Mouse (Mus musculus): ENCODE data around the gene Lactb. TPM values are rescaled to one million over a fixed set of nuclear protein-coding genes. Genes with fewer than 3 reads are reported as not detected.

Lactb gene
- polyA plus RNA-seq, 1 experiment = 6.6 TPM

- H3K79me2 ChIP-seq (ENCODE audit: control insufficient read depth, insufficient read depth) = peaks cover 17% of the 10 kb centered on the region
- TF ChIP-seq E2F4 (IDR thresholded peaks at IDR 0.05; ENCODE audit: insufficient read depth) (no peak), CEBPB (IDR thresholded peaks at IDR 0.05; ENCODE audit: insufficient read depth, poor library complexity, severe bottlenecking) (no peak), SRF (IDR thresholded peaks at IDR 0.05; ENCODE audit: control insufficient read depth, insufficient read length, low read depth) (no peak), MAX (IDR thresholded peaks at IDR 0.05; ENCODE audit: low read depth) (no peak), POLR2AphosphoS2 (IDR thresholded peaks at IDR 0.05; ENCODE audit: insufficient read length, low read depth) (no peak), MYOG (IDR thresholded peaks at IDR 0.05; ENCODE audit: control insufficient read depth in 1 of 3, insufficient read depth in 1 of 3, insufficient read length in 2 of 3, low read depth in 2 of 3) (no peak), MYOD1 (IDR thresholded peaks at IDR 0.05; ENCODE audit: control insufficient read depth in 1 of 3, insufficient read length in 2 of 3, low read depth in 2 of 3) (no peak), TCF3 (IDR thresholded peaks at IDR 0.05; ENCODE audit: insufficient read length, low read depth) (no peak), POLR2A (IDR thresholded peaks at IDR 0.05; ENCODE audit: insufficient read length, low read depth) (no peak), REST (IDR thresholded peaks at IDR 0.05; ENCODE audit: insufficient read depth, insufficient read length) (no peak), USF1 (IDR thresholded peaks at IDR 0.05; ENCODE audit: low read depth) (no peak)
- no peaks in the 10 kb centered on the region for H3K27me3 ChIP-seq (ENCODE audit: control insufficient read depth, insufficient read depth, insufficient read length)
- H3K4me3 ChIP-seq = no peak overlapping the region
- no peak overlapping the region for H3K4me2 ChIP-seq (ENCODE audit: low read depth)
- no peaks in the 10 kb centered on the region for H3K36me3 ChIP-seq (ENCODE audit: control insufficient read depth, insufficient read depth)
- no peak overlapping the region for H3ac ChIP-seq (ENCODE audit: control insufficient read depth, insufficient read length)
Measured at GRCm38 (mm10) chr9:66909922-66910321, 65.4 kb downstream of the Lactb start.

- Histone ChIP-seq H3K4me3 (no peak overlapping the region), H3K36me3 (ENCODE audit: control insufficient read depth, insufficient read depth) (no peaks in the 10 kb centered on the region), H3ac (ENCODE audit: control insufficient read depth, insufficient read length) (no peak overlapping the region), H3K4me2 (ENCODE audit: low read depth) (no peak overlapping the region), H3K27me3 (ENCODE audit: control insufficient read depth, insufficient read depth, insufficient read length) (no peaks in the 10 kb centered on the region), H3K79me2 (ENCODE audit: control insufficient read depth, insufficient read depth) (peaks cover 5% of the 10 kb centered on the region)
- TF ChIP-seq USF1 (IDR thresholded peaks at IDR 0.05; ENCODE audit: low read depth) = no peak
- TF ChIP-seq POLR2AphosphoS2 (IDR thresholded peaks at IDR 0.05; ENCODE audit: insufficient read length, low read depth) = no peak
- TF ChIP-seq MYOG (IDR thresholded peaks at IDR 0.05; ENCODE audit: control insufficient read depth in 1 of 3, insufficient read depth in 1 of 3, insufficient read length in 2 of 3, low read depth in 2 of 3) = no peak
- no peak for TF ChIP-seq TCF3 (IDR thresholded peaks at IDR 0.05; ENCODE audit: insufficient read length, low read depth)
- no peak for TF ChIP-seq CEBPB (IDR thresholded peaks at IDR 0.05; ENCODE audit: insufficient read depth, poor library complexity, severe bottlenecking)
- no peak for TF ChIP-seq SRF (IDR thresholded peaks at IDR 0.05; ENCODE audit: control insufficient read depth, insufficient read length, low read depth)
- TF ChIP-seq POLR2A (IDR thresholded peaks at IDR 0.05; ENCODE audit: insufficient read length, low read depth) = no peak
- TF ChIP-seq E2F4 (IDR thresholded peaks at IDR 0.05; ENCODE audit: insufficient read depth) = no peak
- no peak for TF ChIP-seq MYOD1 (IDR thresholded peaks at IDR 0.05; ENCODE audit: control insufficient read depth in 1 of 3, insufficient read length in 2 of 3, low read depth in 2 of 3)
Measured at GRCm38 (mm10) chr9:66907746-66908397, 67.4 kb downstream of the Lactb start.

DNA sequence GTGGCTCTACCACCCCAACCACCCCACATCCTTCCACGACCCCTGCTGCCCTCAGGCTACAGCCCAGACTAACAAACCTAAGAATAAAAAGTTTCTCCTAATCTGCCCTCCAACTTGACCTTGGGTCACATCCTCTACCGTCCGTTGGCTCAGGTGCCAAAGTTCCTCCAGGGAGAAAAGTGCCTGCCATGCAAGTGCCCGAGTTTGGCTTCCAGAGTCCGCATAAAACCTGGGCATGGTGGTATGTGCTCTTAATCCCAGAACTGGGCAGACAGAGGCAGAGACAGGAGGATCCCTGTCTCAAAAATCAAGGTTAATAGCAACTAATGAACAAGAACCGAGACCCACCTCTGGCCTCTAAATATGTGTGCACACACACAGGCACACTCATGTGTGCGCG is 68.2 kb downstream of the Lactb start:
- H3K79me2 ChIP-seq (ENCODE audit: control insufficient read depth, insufficient read depth) = peaks cover 5% of the 10 kb centered on the region
- H3K36me3 ChIP-seq (ENCODE audit: control insufficient read depth, insufficient read depth) = no peaks in the 10 kb centered on the region
- no peak overlapping the region for H3K4me3 ChIP-seq
- H3ac ChIP-seq (ENCODE audit: control insufficient read depth, insufficient read length) = no peak overlapping the region
- no peaks in the 10 kb centered on the region for H3K27me3 ChIP-seq (ENCODE audit: control insufficient read depth, insufficient read depth, insufficient read length)
- TF ChIP-seq USF1 (IDR thresholded peaks at IDR 0.05; ENCODE audit: low read depth) (no peak), SRF (IDR thresholded peaks at IDR 0.05; ENCODE audit: control insufficient read depth, insufficient read length, low read depth) (no peak), MAX (IDR thresholded peaks at IDR 0.05; ENCODE audit: low read depth) (no peak), TCF3 (IDR thresholded peaks at IDR 0.05; ENCODE audit: insufficient read length, low read depth) (no peak), CEBPB (IDR thresholded peaks at IDR 0.05; ENCODE audit: insufficient read depth, poor library complexity, severe bottlenecking) (no peak), MYOD1 (IDR thresholded peaks at IDR 0.05; ENCODE audit: control insufficient read depth in 1 of 3, insufficient read length in 2 of 3, low read depth in 2 of 3) (no peak), POLR2AphosphoS2 (IDR thresholded peaks at IDR 0.05; ENCODE audit: insufficient read length, low read depth) (no peak), POLR2A (IDR thresholded peaks at IDR 0.05; ENCODE audit: insufficient read length, low read depth) (no peak), TCF12 (IDR thresholded peaks at IDR 0.05; ENCODE audit: insufficient read depth, poor library complexity, severe bottlenecking) (no peak), MYOG (IDR thresholded peaks at IDR 0.05; ENCODE audit: control insufficient read depth in 1 of 3, insufficient read depth in 1 of 3, insufficient read length in 2 of 3, low read depth in 2 of 3) (no peak), E2F4 (IDR thresholded peaks at IDR 0.05; ENCODE audit: insufficient read depth) (no peak)
- no peak overlapping the region for H3K4me2 ChIP-seq (ENCODE audit: low read depth)

- H3K79me2 ChIP-seq (ENCODE audit: control insufficient read depth, insufficient read depth) = peaks cover 5% of the 10 kb centered on the region
- H3ac ChIP-seq (ENCODE audit: control insufficient read depth, insufficient read length) = no peak overlapping the region
Measured at GRCm38 (mm10) chr9:66905990-66906389, 69.3 kb downstream of the Lactb start.

More at GRCm38 (mm10) chr9:66905990-66906389, 69.3 kb downstream of the Lactb start:
- Histone ChIP-seq H3K36me3 (ENCODE audit: control insufficient read depth, insufficient read depth) (no peaks in the 10 kb centered on the region), H3K4me3 (no peak overlapping the region), H3K27me3 (ENCODE audit: control insufficient read depth, insufficient read depth, insufficient read length) (no peaks in the 10 kb centered on the region), H3K4me2 (ENCODE audit: low read depth) (no peak overlapping the region)
- TF ChIP-seq USF1 (IDR thresholded peaks at IDR 0.05; ENCODE audit: low read depth) (no peak), POLR2A (IDR thresholded peaks at IDR 0.05; ENCODE audit: insufficient read length, low read depth) (no peak), CEBPB (IDR thresholded peaks at IDR 0.05; ENCODE audit: insufficient read depth, poor library complexity, severe bottlenecking) (no peak)

Other genes starting within 250 kb of the Lactb start
- 2.5 TPM for gene Aph1b, start 180.0 kb downstream of the Lactb start, polyA plus RNA-seq (2012; fragmentation: generic; extraction: Trizol)
- gene Gm10647, start 178.4 kb downstream of the Lactb start, polyA plus RNA-seq (2012; fragmentation: generic; extraction: Trizol) = not detected
- 2.7 TPM for gene Aph1c, start 140.8 kb downstream of the Lactb start, polyA plus RNA-seq (2012; fragmentation: generic; extraction: Trizol)
- gene Rab8b, start 55.8 kb downstream of the Lactb start, polyA plus RNA-seq (2012; fragmentation: generic; extraction: Trizol) = 2.3 TPM
- 588 TPM for gene Rps27l, start 29.4 kb downstream of the Lactb start, polyA plus RNA-seq (2012; fragmentation: generic; extraction: Trizol)
- 1,921 TPM for gene Tpm1, start 73.9 kb upstream of the Lactb start, polyA plus RNA-seq (2012; fragmentation: generic; extraction: Trizol)

All from myocyte (in vitro differentiated cells).